Mouse (Mus musculus): ENCODE results near the gene Ppp4r2. TPM values are rescaled to one million over a fixed set of nuclear protein-coding genes. Genes with fewer than 3 reads are reported as not detected.

Gene Ppp4r2
- total and polyA plus RNA-seq, 3 experiments = 80.1 to 111 (median 94.4) TPM

GRCm38 (mm10) chr6:100893073-100893472, 59.7 kb downstream of the Ppp4r2 start:
- peaks cover 29% of the 10 kb centered on the region for H3K9me3 ChIP-seq (replicated peaks)
- no peak for ATAC-seq (ENCODE audit: extremely low read depth, insufficient number of reproducible peaks, low FRiP score, poor library complexity, severe bottlenecking)
- no peaks in the 10 kb centered on the region for H3K27me3 ChIP-seq (ENCODE audit: insufficient read depth, low read length)
- TF ChIP-seq TAL1 (conservative IDR thresholded peaks at IDR 0.05; ENCODE audit: low read depth, low read length) (no peak), GATA2 (IDR thresholded peaks at IDR 0.05; ENCODE audit: borderline replicate concordance, low read depth, low read length) (no peak), CTCF (IDR thresholded peaks at IDR 0.05; ENCODE audit: low read depth, low read length) (no peak), POLR2AphosphoS5 (IDR thresholded peaks at IDR 0.05; ENCODE audit: insufficient replicate concordance, low read depth, low read length) (no peak), GATA1 (IDR thresholded peaks at IDR 0.05; ENCODE audit: borderline replicate concordance, low read length) (no peak)
- H3K4me1 ChIP-seq (ENCODE audit: insufficient read depth, low read depth, low read length) = no peaks in the 10 kb centered on the region
- no peaks in the 10 kb centered on the region for H3K36me3 ChIP-seq (replicated peaks)
- DNase-seq (ENCODE audit: low spot score) = no peak
- no peak overlapping the region for H3K4me3 ChIP-seq (ENCODE audit: low read depth, low read length)

- Histone ChIP-seq H3K27me3 (ENCODE audit: insufficient read depth, low read length) (no peaks in the 10 kb centered on the region), H3K4me1 (ENCODE audit: insufficient read depth, low read depth, low read length) (no peaks in the 10 kb centered on the region), H3K4me3 (ENCODE audit: low read depth, low read length) (no peak overlapping the region), H3K36me3 (replicated peaks) (no peaks in the 10 kb centered on the region), H3K9me3 (replicated peaks) (peaks cover 40% of the 10 kb centered on the region)
- no peak for DNase-seq (ENCODE audit: low spot score)
- ATAC-seq (ENCODE audit: extremely low read depth, insufficient number of reproducible peaks, low FRiP score, poor library complexity, severe bottlenecking) = no peak
- TF ChIP-seq POLR2AphosphoS5 (IDR thresholded peaks at IDR 0.05; ENCODE audit: insufficient replicate concordance, low read depth, low read length) = no peak
- no peak for TF ChIP-seq TAL1 (conservative IDR thresholded peaks at IDR 0.05; ENCODE audit: low read depth, low read length)
- TF ChIP-seq GATA1 (IDR thresholded peaks at IDR 0.05; ENCODE audit: borderline replicate concordance, low read length) = no peak
- no peak for TF ChIP-seq CTCF (IDR thresholded peaks at IDR 0.05; ENCODE audit: low read depth, low read length)
- no peak for TF ChIP-seq GATA2 (IDR thresholded peaks at IDR 0.05; ENCODE audit: borderline replicate concordance, low read depth, low read length)
Measured at GRCm38 (mm10) chr6:100895183-100895582, 61.8 kb downstream of the Ppp4r2 start.

GRCm38 (mm10) chr6:100896883-100897282, 63.5 kb downstream of the Ppp4r2 start:
- no peak for TF ChIP-seq TAL1 (conservative IDR thresholded peaks at IDR 0.05; ENCODE audit: low read depth, low read length)
- TF ChIP-seq GATA1 (IDR thresholded peaks at IDR 0.05; ENCODE audit: borderline replicate concordance, low read length) = no peak
- no peak for TF ChIP-seq POLR2AphosphoS5 (IDR thresholded peaks at IDR 0.05; ENCODE audit: insufficient replicate concordance, low read depth, low read length)
- no peak for TF ChIP-seq CTCF (IDR thresholded peaks at IDR 0.05; ENCODE audit: low read depth, low read length)
- no peak for TF ChIP-seq GATA2 (IDR thresholded peaks at IDR 0.05; ENCODE audit: borderline replicate concordance, low read depth, low read length)
- H3K36me3 ChIP-seq (replicated peaks) = no peaks in the 10 kb centered on the region
- no peaks in the 10 kb centered on the region for H3K27me3 ChIP-seq (ENCODE audit: insufficient read depth, low read length)
- H3K4me3 ChIP-seq (ENCODE audit: low read depth, low read length) = no peak overlapping the region
- no peak for DNase-seq (ENCODE audit: low spot score)
- H3K4me1 ChIP-seq (ENCODE audit: insufficient read depth, low read depth, low read length) = no peaks in the 10 kb centered on the region
- peaks cover 39% of the 10 kb centered on the region for H3K9me3 ChIP-seq (replicated peaks)
- ATAC-seq (ENCODE audit: extremely low read depth, insufficient number of reproducible peaks, low FRiP score, poor library complexity, severe bottlenecking) = no peak

GRCm38 (mm10) chr6:100904463-100904862, 71.0 kb downstream of the Ppp4r2 start:
- Histone ChIP-seq H3K4me3 (ENCODE audit: low read depth, low read length) (no peak overlapping the region), H3K36me3 (replicated peaks) (no peaks in the 10 kb centered on the region), H3K27me3 (ENCODE audit: insufficient read depth, low read length) (no peaks in the 10 kb centered on the region), H3K4me1 (ENCODE audit: insufficient read depth, low read depth, low read length) (no peaks in the 10 kb centered on the region), H3K9me3 (replicated peaks) (peaks cover 11% of the 10 kb centered on the region; the same call in 1 of the 2 replicates)
- no peak for ATAC-seq (ENCODE audit: extremely low read depth, insufficient number of reproducible peaks, low FRiP score, poor library complexity, severe bottlenecking)
- TF ChIP-seq POLR2AphosphoS5 (IDR thresholded peaks at IDR 0.05; ENCODE audit: insufficient replicate concordance, low read depth, low read length) (no peak), GATA1 (IDR thresholded peaks at IDR 0.05; ENCODE audit: borderline replicate concordance, low read length) (no peak), CTCF (IDR thresholded peaks at IDR 0.05; ENCODE audit: low read depth, low read length) (no peak), TAL1 (conservative IDR thresholded peaks at IDR 0.05; ENCODE audit: low read depth, low read length) (no peak), GATA2 (IDR thresholded peaks at IDR 0.05; ENCODE audit: borderline replicate concordance, low read depth, low read length) (no peak)
- DNase-seq (ENCODE audit: low spot score) = no peak

- no peak for TF ChIP-seq GATA1 (IDR thresholded peaks at IDR 0.05; ENCODE audit: borderline replicate concordance, low read length)
- no peaks in the 10 kb centered on the region for H3K4me1 ChIP-seq (ENCODE audit: insufficient read depth, low read depth, low read length)
- no peak for ATAC-seq (ENCODE audit: extremely low read depth, insufficient number of reproducible peaks, low FRiP score, poor library complexity, severe bottlenecking)
Measured at GRCm38 (mm10) chr6:100910136-100910675, 76.8 kb downstream of the Ppp4r2 start.

More at GRCm38 (mm10) chr6:100910136-100910675, 76.8 kb downstream of the Ppp4r2 start:
- Histone ChIP-seq H3K36me3 (replicated peaks) (no peaks in the 10 kb centered on the region), H3K9me3 (replicated peaks) (peaks cover 9% of the 10 kb centered on the region), H3K27me3 (ENCODE audit: insufficient read depth, low read length) (no peaks in the 10 kb centered on the region), H3K4me3 (ENCODE audit: low read depth, low read length) (no peak overlapping the region)
- no peak for DNase-seq (ENCODE audit: low spot score)

Other genes starting within 250 kb of the Ppp4r2 start
- 9.8 and 12.5 TPM in 2 replicates for gene Shq1, start 162.5 kb upstream of the Ppp4r2 start, total RNA-seq (2014; fragmentation: Nextera tagmentation)
- 17.8 and 19.7 TPM in 2 replicates for gene Shq1, start 162.5 kb upstream of the Ppp4r2 start, total RNA-seq (2017)
- 16.6 and 19.6 TPM in 2 replicates for gene Shq1, start 162.5 kb upstream of the Ppp4r2 start, polyA plus RNA-seq (2012)
- not detected in 2 replicates for gene Gxylt2, start 128.9 kb upstream of the Ppp4r2 start, total RNA-seq (2014; fragmentation: Nextera tagmentation)
- under 0.01 and 0.22 TPM in 2 replicates for gene Gxylt2, start 128.9 kb upstream of the Ppp4r2 start, total RNA-seq (2017)
- not detected in 2 replicates for gene Gxylt2, start 128.9 kb upstream of the Ppp4r2 start, polyA plus RNA-seq (2012)

All from G1E (cell line).